Mouse (Mus musculus) lung, embryonic 15.5 days (tissue): ENCODE data around the gene Tbx20. TPM values are rescaled to one million over a fixed set of nuclear protein-coding genes. Genes with fewer than 3 reads are reported as not detected.

Experiments used
- ATAC-seq: fragments of 200-750 bp; cut with Nextera tagmentation; 2 replicates; pipeline ENCODE4 v1.8.0; 2017; ENCODE audit warnings: moderate number of reproducible peaks, borderline replicate concordance; ENCODE audit not compliant: low FRiP score, low TSS enrichment; ENCODE audit errors: extremely low read depth
- H3K27ac ChIP-seq: fragments of 300-500 bp; sonication (generic); 2 replicates; pipeline ENCODE4 v1.5.1; 2015; ENCODE audit warnings: moderate library complexity, mild to moderate bottlenecking, inconsistent platforms
- H3K27me3 ChIP-seq: fragments of 300-500 bp; sonication (generic); 2 replicates; pipeline ENCODE4 v1.6.1; 2015; ENCODE audit warnings: inconsistent platforms
- H3K36me3 ChIP-seq: fragments of 300-500 bp; sonication (generic); 2 replicates; pipeline ENCODE4 v1.6.1; 2015; ENCODE audit warnings: inconsistent platforms
- H3K4me1 ChIP-seq: fragments of 300-500 bp; sonication (generic); 2 replicates; pipeline ENCODE4 v1.6.1; 2015; ENCODE audit warnings: inconsistent platforms
- H3K4me2 ChIP-seq: fragments of 300-500 bp; sonication (generic); 2 replicates; pipeline ENCODE4 v1.6.1; 2015; ENCODE audit warnings: inconsistent platforms, mild to moderate bottlenecking, moderate library complexity
- H3K4me3 ChIP-seq: fragments of 300-500 bp; sonication (generic); 2 replicates; pipeline ENCODE4 v1.5.1; 2015; ENCODE audit warnings: mild to moderate bottlenecking, inconsistent platforms
- H3K9ac ChIP-seq: fragments of 300-500 bp; sonication (generic); 2 replicates; pipeline ENCODE4 v1.6.1; 2015; ENCODE audit warnings: inconsistent platforms
- H3K9me3 ChIP-seq: fragments of 300-500 bp; sonication (generic); 2 replicates; pipeline ENCODE4 v1.6.1; 2016; ENCODE audit warnings: inconsistent platforms
- WGBS: fragments of 180-500 bp; shearing (Covaris S2); methylation state at CpG from one replicate; pipeline ENCODE4 v1.1.7; 2015; 5-methylcytosine and 5-hydroxymethylcytosine counted together
- polyA plus RNA-seq: library from polyadenylated mRNA; unstranded; fragments of >200 nt; fragmentation: Nextera tagmentation; extraction: Ambion mirVana; gene quantifications from 2 replicates; pipeline ENCODE4 v1.2.1, GENCODE M21; 2015

Gene Tbx20
- polyA plus RNA-seq, 1 experiment from 2014 or later = 4.6 TPM

GRCm38 (mm10) chr9:24767056-24767455, 7.0 kb downstream of the Tbx20 start:
- WGBS = 53% methylated on average over 3 of the region's 3 CpGs
- Histone ChIP-seq H3K27ac (no peak overlapping the region), H3K9ac (no peak overlapping the region), H3K4me1 (no peaks in the 10 kb centered on the region), H3K27me3 (peaks cover 50% of the 10 kb centered on the region), H3K4me3 (no peak overlapping the region), H3K4me2 (no peak overlapping the region), H3K9me3 (no peaks in the 10 kb centered on the region), H3K36me3 (no peaks in the 10 kb centered on the region)
- no peak for ATAC-seq

- Histone ChIP-seq H3K4me3 (no peak overlapping the region), H3K27ac (no peak overlapping the region), H3K27me3 (peaks cover 35% of the 10 kb centered on the region), H3K4me1 (no peaks in the 10 kb centered on the region), H3K4me2 (no peak overlapping the region), H3K9ac (no peak overlapping the region), H3K36me3 (no peaks in the 10 kb centered on the region), H3K9me3 (no peaks in the 10 kb centered on the region)
- WGBS = 61% methylated on average over 4 of the region's 4 CpGs
- no peak for ATAC-seq
Measured at GRCm38 (mm10) chr9:24765572-24765971, 8.5 kb downstream of the Tbx20 start.

- 44% methylated on average over 4 of the region's 4 CpGs for WGBS
- no peaks in the 10 kb centered on the region for H3K4me1 ChIP-seq
Measured at GRCm38 (mm10) chr9:24760461-24760860, 13.6 kb downstream of the Tbx20 start.

GRCm38 (mm10) chr9:24744958-24745357, 29.1 kb downstream of the Tbx20 start:
- H3K9ac ChIP-seq = no peak overlapping the region
- H3K4me2 ChIP-seq = no peak overlapping the region
- no peaks in the 10 kb centered on the region for H3K36me3 ChIP-seq
- ATAC-seq = no peak
- 86% methylated on average over 5 of the region's 5 CpGs for WGBS
- H3K27ac ChIP-seq = no peak overlapping the region
- no peaks in the 10 kb centered on the region for H3K27me3 ChIP-seq
- no peaks in the 10 kb centered on the region for H3K4me1 ChIP-seq
- no peaks in the 10 kb centered on the region for H3K9me3 ChIP-seq
- no peak overlapping the region for H3K4me3 ChIP-seq

More at GRCm38 (mm10) chr9:24760461-24760860, 13.6 kb downstream of the Tbx20 start:
- no peak overlapping the region for H3K27ac ChIP-seq
- no peak overlapping the region for H3K4me2 ChIP-seq
- no peak overlapping the region for H3K9ac ChIP-seq
- H3K4me3 ChIP-seq = no peak overlapping the region
- H3K36me3 ChIP-seq = no peaks in the 10 kb centered on the region
- no peaks in the 10 kb centered on the region for H3K27me3 ChIP-seq
- H3K9me3 ChIP-seq = no peaks in the 10 kb centered on the region
- no peak for ATAC-seq

- Histone ChIP-seq H3K27ac (no peak overlapping the region), H3K9me3 (no peaks in the 10 kb centered on the region), H3K27me3 (0 out of 2 replicates have a peak, but pooled peaks cover 1% of the 10 kb centered on the region), H3K4me1 (0 out of 2 replicates have a peak, but pooled peaks cover 1% of the 10 kb centered on the region), H3K36me3 (no peaks in the 10 kb centered on the region), H3K4me3 (no peak overlapping the region), H3K9ac (no peak overlapping the region), H3K4me2 (no peak overlapping the region)
- ATAC-seq = no peak
Measured at GRCm38 (mm10) chr9:24701246-24701645, 72.9 kb downstream of the Tbx20 start.

- Histone ChIP-seq H3K4me1 (0 out of 2 replicates have a peak, but pooled peaks cover 8% of the 10 kb centered on the region), H3K4me2 (peak overlapping the region; percentile 88), H3K27ac (no peak overlapping the region), H3K4me3 (peak overlapping the region; percentile 38), H3K36me3 (no peaks in the 10 kb centered on the region), H3K27me3 (0 out of 2 replicates have a peak, but pooled peaks cover 6% of the 10 kb centered on the region), H3K9me3 (no peaks in the 10 kb centered on the region), H3K9ac (no peak overlapping the region)
- no peak for ATAC-seq
- 13% methylated on average over 9 of the region's 9 CpGs for WGBS
Measured at GRCm38 (mm10) chr9:24696405-24696778, 77.7 kb downstream of the Tbx20 start.

GRCm38 (mm10) chr9:24695700-24696404, 78.3 kb downstream of the Tbx20 start, which contains the start of gene Dpy19l2:
TSS of gene Dpy19l2 (minus strand) at chr9:24696293.
- Histone ChIP-seq H3K4me1 (0 out of 2 replicates have a peak, but pooled peaks cover 8% of the 10 kb centered on the region), H3K9ac (peak within 1 kb of the TSS; percentile 10; the same call in 1 of the 2 replicates), H3K27ac (no peak within 1 kb of the TSS), H3K4me2 (peak within 1 kb of the TSS; percentile 88), H3K36me3 (no peaks in the 10 kb centered on the region), H3K9me3 (no peaks in the 10 kb centered on the region), H3K4me3 (peak within 1 kb of the TSS; percentile 38), H3K27me3 (0 out of 2 replicates have a peak, but pooled peaks cover 6% of the 10 kb centered on the region)
- peak; percentile 69; the same call in 1 of the 2 replicates for ATAC-seq
- 1% methylated on average over 45 of the region's 45 CpGs for WGBS

Other genes with a start within 250 kb of the Tbx20 start
- not detected in 2 replicates for gene Cypt4, start 149.1 kb downstream of the Tbx20 start, polyA plus RNA-seq
- gene Dpy19l2, start 78.0 kb downstream of the Tbx20 start, polyA plus RNA-seq = 0.06 and 0.14 TPM in 2 replicates